Mouse (Mus musculus): ENCODE data around the gene Gdf15.

Gene Gdf15

GRCm38 (mm10) chr8:70629574-70630531, 2.4 kb downstream of the Gdf15 start:
- DNase-seq (ENCODE audit: extremely low read depth, low read depth, low spot score): no peak

GRCm38 (mm10) chr8:70628986-70629490, 3.2 kb downstream of the Gdf15 start:
- DNase-seq (ENCODE audit: extremely low read depth, low read depth, low spot score): no peak

- DNase-seq (ENCODE audit: extremely low read depth, low read depth, low spot score): no peak
Observed at GRCm38 (mm10) chr8:70627041-70627440, 5.2 kb downstream of the Gdf15 start.

GRCm38 (mm10) chr8:70625104-70625503, 7.2 kb downstream of the Gdf15 start:
- DNase-seq (ENCODE audit: extremely low read depth, low read depth, low spot score): no peak

GRCm38 (mm10) chr8:70622220-70622619, 10.0 kb downstream of the Gdf15 start:
- no peak for DNase-seq (ENCODE audit: extremely low read depth, low read depth, low spot score)

GRCm38 (mm10) chr8:70618888-70619334, 13.3 kb downstream of the Gdf15 start:
- no peak for DNase-seq (ENCODE audit: extremely low read depth, low read depth, low spot score)

- no peak for DNase-seq (ENCODE audit: extremely low read depth, low read depth, low spot score)
Observed at GRCm38 (mm10) chr8:70617985-70618384, 14.3 kb downstream of the Gdf15 start.

- DNase-seq (ENCODE audit: extremely low read depth, low read depth, low spot score): no peak
Observed at GRCm38 (mm10) chr8:70616645-70617044, 15.6 kb downstream of the Gdf15 start.

- DNase-seq (ENCODE audit: extremely low read depth, low read depth, low spot score): no peak
Observed at GRCm38 (mm10) chr8:70615894-70616293, 16.4 kb downstream of the Gdf15 start, which contains the start of gene Lrrc25. Gene Lrrc25, plus strand, starts transcription at chr8:70616155.

- DNase-seq (ENCODE audit: extremely low read depth, low read depth, low spot score): no peak
Observed at GRCm38 (mm10) chr8:70615281-70615680, 17.0 kb downstream of the Gdf15 start.

GRCm38 (mm10) chr8:70614469-70614868, 17.8 kb downstream of the Gdf15 start:
- no peak for DNase-seq (ENCODE audit: extremely low read depth, low read depth, low spot score)

- no peak for DNase-seq (ENCODE audit: extremely low read depth, low read depth, low spot score)
Observed at GRCm38 (mm10) chr8:70613763-70614162, 18.5 kb downstream of the Gdf15 start.

- DNase-seq (ENCODE audit: extremely low read depth, low read depth, low spot score): no peak
Observed at GRCm38 (mm10) chr8:70611849-70612248, 20.4 kb downstream of the Gdf15 start.

- no peak for DNase-seq (ENCODE audit: extremely low read depth, low read depth, low spot score)
Observed at GRCm38 (mm10) chr8:70610796-70611771, 21.2 kb downstream of the Gdf15 start.

- DNase-seq (ENCODE audit: extremely low read depth, low read depth, low spot score): no peak
Observed at GRCm38 (mm10) chr8:70609849-70610795, 22.1 kb downstream of the Gdf15 start.

GRCm38 (mm10) chr8:70609368-70609848, 22.8 kb downstream of the Gdf15 start:
- DNase-seq (ENCODE audit: extremely low read depth, low read depth, low spot score): no peak

- no peak for DNase-seq (ENCODE audit: extremely low read depth, low read depth, low spot score)
Observed at GRCm38 (mm10) chr8:70608749-70609367, 23.4 kb downstream of the Gdf15 start, which contains the start of gene Ssbp4. Gene Ssbp4, minus strand, starts transcription at chr8:70608872.

- no peak for DNase-seq (ENCODE audit: extremely low read depth, low read depth, low spot score)
Observed at GRCm38 (mm10) chr8:70607898-70608748, 24.1 kb downstream of the Gdf15 start.

GRCm38 (mm10) chr8:70607603-70607897, 24.7 kb downstream of the Gdf15 start:
- no peak for DNase-seq (ENCODE audit: extremely low read depth, low read depth, low spot score)
